Mouse (Mus musculus) neural tube, embryonic 12.5 days (tissue): ENCODE measurements around the gene Palld. TPM values are rescaled to one million over a fixed set of nuclear protein-coding genes. Genes with fewer than 3 reads are reported as not detected.

ENCODE experiments used
- ATAC-seq: fragments of 200-750 bp; cut with Nextera tagmentation; 2 replicates; pipeline ENCODE4 v1.8.0; 2017; ENCODE audit warnings: low read depth, mild to moderate bottlenecking, moderate TSS enrichment, moderate library complexity; ENCODE audit not compliant: low FRiP score
- H3K27ac ChIP-seq: fragments of 300-500 bp; sonication (generic); 2 replicates; pipeline ENCODE4 v1.5.1; 2016
- H3K27me3 ChIP-seq: fragments of 300-500 bp; sonication (generic); replicated peaks from 2 replicates; pipeline ENCODE4 v1.6.1; 2016; ENCODE audit warnings: mild to moderate bottlenecking
- H3K36me3 ChIP-seq: fragments of 300-500 bp; sonication (generic); 2 replicates; pipeline ENCODE4 v1.6.1; 2016; ENCODE audit warnings: mild to moderate bottlenecking
- H3K4me1 ChIP-seq: fragments of 300-500 bp; sonication (generic); 2 replicates; pipeline ENCODE4 v1.6.1; 2016
- H3K4me2 ChIP-seq: fragments of 300-500 bp; sonication (generic); replicated peaks from 2 replicates; pipeline ENCODE4 v1.6.1; 2016; ENCODE audit warnings: mild to moderate bottlenecking
- H3K4me3 ChIP-seq: fragments of 300-500 bp; sonication (generic); 2 replicates; pipeline ENCODE4 v1.5.1; 2016
- H3K9ac ChIP-seq: fragments of 300-500 bp; sonication (generic); 2 replicates; pipeline ENCODE4 v1.6.1; 2016; ENCODE audit warnings: mild to moderate bottlenecking
- H3K9me3 ChIP-seq: fragments of 300-500 bp; sonication (generic); 2 replicates; pipeline ENCODE4 v1.6.1; 2016; ENCODE audit warnings: mild to moderate bottlenecking
- WGBS: fragments of 180-500 bp; shearing (Covaris S2); methylation state at CpG from one replicate; pipeline ENCODE4 v1.1.7; 2016; 5-methylcytosine and 5-hydroxymethylcytosine counted together
- polyA plus RNA-seq: library from polyadenylated mRNA; unstranded; fragments of >200 nt; fragmentation: Nextera tagmentation; extraction: Ambion mirVana; gene quantifications from 2 replicates; pipeline ENCODE4 v1.2.1, GENCODE M21; 2016

The Palld gene
- polyA plus RNA-seq, 1 experiment from 2014 or later: 46.7 TPM

- H3K9ac ChIP-seq: peak overlapping the region; percentile 68
- peaks cover 19% of the 10 kb centered on the region for H3K4me1 ChIP-seq
- H3K4me3 ChIP-seq: peak overlapping the region; percentile 65
- WGBS: 14% methylated on average over 8 of the region's 8 CpGs
- H3K27me3 ChIP-seq: no peaks in the 10 kb centered on the region
- H3K36me3 ChIP-seq: no peaks in the 10 kb centered on the region
- H3K4me2 ChIP-seq: peak overlapping the region; percentile 81
- ATAC-seq: peak; percentile 54
- no peaks in the 10 kb centered on the region for H3K9me3 ChIP-seq
- H3K27ac ChIP-seq: 0 out of 2 replicates have a peak overlapping the region, but pooled peaks have one; percentile 20
Measured at GRCm38 (mm10) chr8:61760190-61760578, 142.3 kb downstream of the Palld start.

- Histone ChIP-seq H3K4me1 (peaks cover 19% of the 10 kb centered on the region), H3K4me2 (peak overlapping the region; percentile 81), H3K9me3 (no peaks in the 10 kb centered on the region), H3K27ac (peak overlapping the region; percentile 20; the same call in 1 of the 2 replicates), H3K9ac (peak overlapping the region; percentile 68), H3K27me3 (no peaks in the 10 kb centered on the region), H3K4me3 (peak overlapping the region; percentile 65), H3K36me3 (no peaks in the 10 kb centered on the region)
- under 1% methylated on average over 44 of the region's 44 CpGs for WGBS
- ATAC-seq: peak; percentile 93
Measured at GRCm38 (mm10) chr8:61759327-61760189, 142.9 kb downstream of the Palld start.

GRCm38 (mm10) chr8:61758686-61759326 is 143.7 kb downstream of the Palld start:
- Histone ChIP-seq H3K9ac (peak overlapping the region; percentile 68; the same call in 1 of the 2 replicates), H3K36me3 (no peaks in the 10 kb centered on the region), H3K4me3 (peak overlapping the region; percentile 65), H3K27me3 (no peaks in the 10 kb centered on the region), H3K9me3 (no peaks in the 10 kb centered on the region), H3K4me1 (peaks cover 19% of the 10 kb centered on the region), H3K27ac (no peak overlapping the region), H3K4me2 (peak overlapping the region; percentile 81)
- 18% methylated on average over 8 of the region's 8 CpGs for WGBS
- no peak for ATAC-seq

- no peak for ATAC-seq
- peak overlapping the region; percentile 81 for H3K4me2 ChIP-seq
- 41% methylated on average over 18 of the region's 18 CpGs for WGBS
- peak overlapping the region; percentile 11; the same call in 1 of the 2 replicates for H3K4me3 ChIP-seq
- no peak overlapping the region for H3K27ac ChIP-seq
- no peaks in the 10 kb centered on the region for H3K9me3 ChIP-seq
- H3K36me3 ChIP-seq: no peaks in the 10 kb centered on the region
- H3K27me3 ChIP-seq: no peaks in the 10 kb centered on the region
- H3K9ac ChIP-seq: no peak overlapping the region
- H3K4me1 ChIP-seq: peaks cover 19% of the 10 kb centered on the region
Measured at GRCm38 (mm10) chr8:61756971-61757965, 145.2 kb downstream of the Palld start.

- Histone ChIP-seq H3K4me2 (no peak overlapping the region), H3K9ac (no peak overlapping the region), H3K36me3 (no peaks in the 10 kb centered on the region), H3K27ac (no peak overlapping the region), H3K9me3 (no peaks in the 10 kb centered on the region), H3K4me3 (no peak overlapping the region), H3K4me1 (peaks cover 17% of the 10 kb centered on the region), H3K27me3 (no peaks in the 10 kb centered on the region)
- no peak for ATAC-seq
- WGBS: 88% methylated on average over 2 of the region's 2 CpGs
Measured at GRCm38 (mm10) chr8:61755186-61755585, 147.3 kb downstream of the Palld start.

GRCm38 (mm10) chr8:61747070-61747469 is 155.4 kb downstream of the Palld start:
- 93% methylated on average over 5 of the region's 5 CpGs for WGBS

DNA sequence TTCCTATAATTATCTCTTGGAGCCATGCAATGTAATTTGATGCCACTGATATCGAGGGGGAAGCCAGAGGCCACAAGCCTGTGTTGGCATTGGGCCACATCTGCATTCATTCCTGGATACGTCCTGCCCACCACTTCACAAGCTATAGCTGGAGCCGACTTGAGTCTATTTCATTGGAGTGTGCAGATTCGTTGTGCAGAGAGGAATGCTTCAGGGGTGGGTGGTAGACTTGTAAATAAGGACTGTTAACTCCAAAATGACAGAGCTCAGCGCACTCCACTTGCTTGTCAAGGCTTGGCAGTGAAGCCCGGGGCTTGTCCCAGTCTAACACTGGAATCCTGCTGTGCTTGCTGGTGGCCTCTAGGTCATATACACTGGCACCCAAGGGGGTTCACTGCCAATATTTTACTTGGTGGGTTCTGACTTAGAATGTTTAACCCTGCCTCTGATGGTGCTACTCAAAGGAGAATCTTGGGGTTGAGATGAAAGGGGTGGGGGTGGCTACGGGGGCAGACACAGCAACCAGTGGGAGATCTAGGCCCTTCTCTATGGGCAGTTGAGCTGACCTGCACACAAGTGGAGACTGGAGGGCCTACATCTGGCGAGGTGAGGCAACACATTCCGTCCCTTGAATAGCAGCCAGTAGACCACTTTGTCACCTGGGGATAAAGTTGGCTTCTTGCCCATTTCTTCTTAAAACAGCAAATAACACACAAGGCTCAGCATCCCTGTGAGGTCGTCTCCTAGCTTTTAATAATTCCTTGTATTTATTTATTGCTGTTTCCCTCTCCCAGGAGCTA is 157.1 kb downstream of the Palld start:
- H3K4me2 ChIP-seq: no peak overlapping the region
- no peaks in the 10 kb centered on the region for H3K27me3 ChIP-seq
- H3K9me3 ChIP-seq: no peaks in the 10 kb centered on the region
- no peak for ATAC-seq
- peaks cover 5% of the 10 kb centered on the region for H3K36me3 ChIP-seq
- H3K4me3 ChIP-seq: no peak overlapping the region
- H3K27ac ChIP-seq: no peak overlapping the region
- no peak overlapping the region for H3K9ac ChIP-seq
- peaks cover 5% of the 10 kb centered on the region for H3K4me1 ChIP-seq
- 61% methylated on average over 10 of the region's 10 CpGs for WGBS

More at GRCm38 (mm10) chr8:61747070-61747469, 155.4 kb downstream of the Palld start:
- H3K9me3 ChIP-seq: no peaks in the 10 kb centered on the region
- H3K9ac ChIP-seq: no peak overlapping the region
- no peaks in the 10 kb centered on the region for H3K27me3 ChIP-seq
- H3K4me2 ChIP-seq: no peak overlapping the region
- H3K36me3 ChIP-seq: peaks cover 5% of the 10 kb centered on the region
- ATAC-seq: no peak
- H3K4me3 ChIP-seq: no peak overlapping the region
- peaks cover 5% of the 10 kb centered on the region for H3K4me1 ChIP-seq
- no peak overlapping the region for H3K27ac ChIP-seq

DNA sequence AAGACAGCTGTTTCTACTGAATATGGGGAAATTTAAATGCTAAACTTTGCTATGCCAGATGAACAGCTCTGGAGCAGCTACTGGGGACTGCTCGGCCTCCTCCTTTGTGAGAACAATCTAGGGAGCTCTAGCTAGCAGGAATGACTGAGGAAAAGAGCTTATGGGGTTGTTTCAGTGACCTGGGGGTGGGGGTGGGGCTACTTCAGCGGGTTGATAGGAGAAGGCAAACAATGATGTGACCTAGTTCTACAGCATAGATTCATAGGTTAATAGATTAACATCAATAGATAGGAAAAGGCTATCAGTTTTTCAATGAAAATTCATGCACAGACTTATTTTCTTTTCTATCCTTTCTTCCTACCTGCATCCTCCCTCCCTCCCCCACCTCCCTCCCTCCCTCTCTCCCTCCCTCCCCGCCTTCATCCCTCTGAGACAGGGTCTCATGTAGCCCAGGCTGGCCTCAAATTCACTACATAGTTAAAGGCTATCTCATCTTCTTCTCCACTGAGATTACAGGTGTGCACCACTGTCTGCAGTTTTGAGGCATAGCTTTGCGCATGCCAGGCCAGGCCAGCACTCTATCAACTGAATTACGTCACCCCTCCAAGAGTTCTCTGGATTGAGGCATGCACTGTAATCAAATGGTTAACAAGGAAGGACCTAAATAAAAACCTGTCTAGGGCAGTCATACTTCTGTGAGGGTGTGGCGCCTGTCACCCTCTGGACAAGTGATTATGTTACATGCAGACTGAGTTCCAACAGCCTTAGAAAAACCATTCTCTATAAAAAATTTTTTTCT is 158.5 kb downstream of the Palld start:
- H3K36me3 ChIP-seq: no peaks in the 10 kb centered on the region
- ATAC-seq: no peak
- WGBS: 88% methylated on average over 6 of the region's 6 CpGs
- H3K9me3 ChIP-seq: no peaks in the 10 kb centered on the region
- no peak overlapping the region for H3K27ac ChIP-seq
- no peak overlapping the region for H3K9ac ChIP-seq
- H3K4me1 ChIP-seq: peaks cover 5% of the 10 kb centered on the region
- no peak overlapping the region for H3K4me3 ChIP-seq
- H3K27me3 ChIP-seq: no peaks in the 10 kb centered on the region
- H3K4me2 ChIP-seq: no peak overlapping the region

DNA sequence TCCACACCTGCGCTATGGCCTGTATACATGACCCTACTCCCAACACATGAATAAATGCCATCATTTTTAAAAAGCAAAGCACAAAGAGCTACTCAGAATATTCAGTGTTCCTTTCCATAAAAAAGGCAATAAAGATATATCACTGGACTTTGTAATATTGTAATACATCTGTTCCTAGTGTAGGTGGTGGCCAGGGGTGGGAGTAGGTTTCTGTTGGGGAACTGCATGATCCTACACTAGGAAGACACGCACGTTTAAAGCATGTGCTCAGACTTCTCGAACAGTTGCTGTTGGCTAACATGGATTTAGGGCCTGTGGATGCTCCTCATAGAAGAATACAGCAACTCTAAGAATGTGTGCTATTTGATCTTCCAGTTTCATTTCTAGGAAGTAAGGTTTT is 165.0 kb downstream of the Palld start:
- ATAC-seq: no peak
- Histone ChIP-seq H3K27ac (no peak overlapping the region), H3K4me3 (no peak overlapping the region), H3K36me3 (no peaks in the 10 kb centered on the region), H3K4me2 (no peak overlapping the region), H3K4me1 (no peaks in the 10 kb centered on the region), H3K9ac (no peak overlapping the region), H3K27me3 (no peaks in the 10 kb centered on the region), H3K9me3 (no peaks in the 10 kb centered on the region)
- 93% methylated on average over 4 of the region's 4 CpGs for WGBS

DNA sequence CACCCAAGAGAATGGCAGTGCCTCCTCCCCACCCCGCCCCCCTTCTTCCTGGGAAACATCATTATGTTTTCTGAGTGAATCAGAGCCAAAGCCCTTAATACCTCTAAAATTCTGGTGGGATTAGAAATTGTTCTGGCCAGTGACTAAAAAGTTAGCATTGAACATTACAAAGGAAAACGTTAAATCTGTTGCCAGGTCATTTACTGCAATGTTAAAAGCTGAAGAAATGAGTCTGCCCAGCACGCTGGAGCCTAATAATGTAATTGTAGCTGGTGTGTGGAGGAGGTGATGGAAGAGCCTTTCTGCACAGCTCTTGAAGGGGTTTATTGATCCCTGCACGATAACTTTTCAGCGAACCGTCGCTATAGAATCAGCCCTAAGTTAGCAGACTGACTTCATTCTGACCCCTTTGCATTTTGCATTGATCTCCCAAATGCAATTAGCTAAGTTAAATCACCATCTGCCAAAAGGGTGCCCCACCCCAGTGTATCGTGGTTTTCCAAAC is 165.7 kb downstream of the Palld start:
- Histone ChIP-seq H3K27me3 (no peaks in the 10 kb centered on the region), H3K4me3 (no peak overlapping the region), H3K4me2 (no peak overlapping the region), H3K36me3 (no peaks in the 10 kb centered on the region), H3K4me1 (no peaks in the 10 kb centered on the region), H3K27ac (no peak overlapping the region), H3K9me3 (no peaks in the 10 kb centered on the region), H3K9ac (no peak overlapping the region)
- 75% methylated on average over 8 of the region's 8 CpGs for WGBS
- no peak for ATAC-seq
